Mouse (Mus musculus) urinary bladder, adult 18-20 months (tissue): ENCODE results near the gene Cox19.

Experiments
- DNase-seq, 2 experiments: peaks; one replicate each; pipeline ENCODE4 v3.0.0; 2022; ENCODE audit warnings: low spot score in 2 of 2, mixed read lengths in 2 of 2

The Cox19 gene

GRCm38 (mm10) chr5:139294089-139294488, 57.1 kb downstream of the Cox19 start:
- no peak for DNase-seq

GRCm38 (mm10) chr5:139291811-139292560, 59.2 kb downstream of the Cox19 start:
- DNase-seq = no peak

GRCm38 (mm10) chr5:139290467-139291259, 60.6 kb downstream of the Cox19 start:
- no peak for DNase-seq

- DNase-seq = no peak
Observed at GRCm38 (mm10) chr5:139288591-139288990, 62.6 kb downstream of the Cox19 start.

- DNase-seq = no peak
Observed at GRCm38 (mm10) chr5:139287787-139288186, 63.4 kb downstream of the Cox19 start.

GRCm38 (mm10) chr5:139287099-139287498, 64.1 kb downstream of the Cox19 start:
- no peak for DNase-seq
